Mouse (Mus musculus): ENCODE results near the gene Pdc. TPM values are rescaled to one million over a fixed set of nuclear protein-coding genes. Genes with fewer than 3 reads are reported as not detected.

The Pdc gene
- total RNA-seq (2023), result not detected in 4 replicates

GRCm38 (mm10) chr1:150319205-150319604, at the start of gene Pdc:
Gene Pdc, plus strand, starts transcription at chr1:150319417.

Other genes with a start within 250 kb of the Pdc start
- gene Ptgs2, start 219.4 kb upstream of the Pdc start, total RNA-seq (2023), result 0.12 to 0.16 TPM in 2 of 4 replicates, not detected in the others
- 302 to 323 TPM (median 314 TPM) in 4 replicates for gene Tpr, start 73.4 kb downstream of the Pdc start, total RNA-seq (2023)
- 25.8 to 41.8 TPM (median 38.6 TPM) in 4 replicates for gene Odr4, start 73.7 kb downstream of the Pdc start, total RNA-seq (2023)
- gene Prg4, start 146.7 kb downstream of the Pdc start, total RNA-seq (2023), result not detected in 4 replicates

Measured in B cell, adult 62 days (primary cell).